In genomic region chr7:109082269-109083112, GRCm38 (mm10) we compare ENCODE assay signal across 8 mouse cellular contexts. TPM values are rescaled to one million over a fixed set of nuclear protein-coding genes. Genes with fewer than 3 reads are reported as not detected.
DNase-seq lines count a peak whose midpoint lies in the region; ATAC-seq lines count a peak whose summit lies in the region.

No protein-coding gene starts in this region.

- no peaks in the 10 kb centered on the region for H3K9me3 ChIP-seq in embryonic facial prominence, embryonic 13.5 days
- no peaks in the 10 kb centered on the region for H3K9me3 ChIP-seq in hindbrain, embryonic 11.5 days (ENCODE audit: control insufficient read depth, low read length)
- no peaks in the 10 kb centered on the region for H3K9me3 ChIP-seq in liver, embryonic 11.5 days (ENCODE audit: control insufficient read depth, low read length)
- H3K9me3 ChIP-seq in neural tube, embryonic 15.5 days (replicated peaks): no peaks in the 10 kb centered on the region

- DNase-seq in urinary bladder, adult 18-20 months (ENCODE audit: low spot score in 2 of 2): peak; percentile 4 to 33
- DNase-seq in urinary bladder, postnatal 4 days (ENCODE audit: low spot score in 2 of 2): no peak
- peak; percentile 46 for DNase-seq in hindbrain, embryonic 11.5 days (ENCODE audit: low spot score)
- DNase-seq in liver, embryonic 11.5 days (ENCODE audit: low spot score): peak; percentile 33
- no peak for DNase-seq in cerebellum, adult 9-10 months
- no peak for DNase-seq in left cerebral cortex, adult 8-10 months (ENCODE audit: low spot score in 2 of 2)

- ATAC-seq in embryonic facial prominence, embryonic 13.5 days (ENCODE audit: insufficient number of reproducible peaks, insufficient read depth, low FRiP score, low TSS enrichment, low read depth): no peak
- ATAC-seq in hindbrain, embryonic 11.5 days (ENCODE audit: low FRiP score): peak; percentile 53; the same call in 1 of the 2 replicates
- peak; percentile 41 for ATAC-seq in liver, embryonic 11.5 days (replicated peaks; ENCODE audit: low FRiP score)
- peak; percentile 45; the same call in 1 of the 2 replicates for ATAC-seq in neural tube, embryonic 15.5 days (ENCODE audit: low FRiP score)

- peak overlapping the region; percentile 51; the same call in 1 of the 2 replicates for H3K9ac ChIP-seq in embryonic facial prominence, embryonic 13.5 days
- H3K9ac ChIP-seq in hindbrain, embryonic 11.5 days (ENCODE audit: low read depth, low read length): peak overlapping the region; percentile 71
- H3K9ac ChIP-seq in liver, embryonic 11.5 days (ENCODE audit: low read depth, low read length): peak overlapping the region; percentile 38; the same call in 1 of the 2 replicates
- H3K9ac ChIP-seq in neural tube, embryonic 15.5 days (replicated peaks): peak overlapping the region; percentile 77

- H3K4me1 ChIP-seq in embryonic facial prominence, embryonic 13.5 days: peaks cover 8% of the 10 kb centered on the region
- H3K4me1 ChIP-seq in hindbrain, embryonic 11.5 days (replicated peaks; ENCODE audit: control insufficient read depth, insufficient read depth, low read length): no peaks in the 10 kb centered on the region
- H3K4me1 ChIP-seq in liver, embryonic 11.5 days (replicated peaks; ENCODE audit: control insufficient read depth, insufficient read depth, low read length): no peaks in the 10 kb centered on the region; the same call in 1 of the 2 replicates
- peaks cover 20% of the 10 kb centered on the region for H3K4me1 ChIP-seq in neural tube, embryonic 15.5 days

- H3K36me3 ChIP-seq in embryonic facial prominence, embryonic 13.5 days: no peaks in the 10 kb centered on the region
- no peaks in the 10 kb centered on the region for H3K36me3 ChIP-seq in hindbrain, embryonic 11.5 days (ENCODE audit: control insufficient read depth, insufficient read depth, low read length)
- H3K36me3 ChIP-seq in liver, embryonic 11.5 days (ENCODE audit: control insufficient read depth, insufficient read depth, low read length): no peaks in the 10 kb centered on the region
- no peaks in the 10 kb centered on the region for H3K36me3 ChIP-seq in neural tube, embryonic 15.5 days

- peaks cover 27% of the 10 kb centered on the region for H3K27me3 ChIP-seq in embryonic facial prominence, embryonic 13.5 days
- no peaks in the 10 kb centered on the region for H3K27me3 ChIP-seq in hindbrain, embryonic 11.5 days (ENCODE audit: control insufficient read depth, insufficient read depth, low read length)
- H3K27me3 ChIP-seq in liver, embryonic 11.5 days (replicated peaks; ENCODE audit: control insufficient read depth, insufficient read depth, low read length): peaks cover 13% of the 10 kb centered on the region
- H3K27me3 ChIP-seq in neural tube, embryonic 15.5 days (replicated peaks): peaks cover 5% of the 10 kb centered on the region; the same call in 1 of the 2 replicates

- no peak overlapping the region for H3K27ac ChIP-seq in embryonic facial prominence, embryonic 13.5 days
- no peak overlapping the region for H3K27ac ChIP-seq in hindbrain, embryonic 11.5 days (ENCODE audit: low read depth, low read length)
- H3K27ac ChIP-seq in liver, embryonic 11.5 days (ENCODE audit: low read depth, low read length): no peak overlapping the region
- H3K27ac ChIP-seq in neural tube, embryonic 15.5 days (replicated peaks): peak overlapping the region; percentile 70

- H3K4me2 ChIP-seq in embryonic facial prominence, embryonic 13.5 days: peak overlapping the region; percentile 71
- peak overlapping the region; percentile 35 for H3K4me2 ChIP-seq in hindbrain, embryonic 11.5 days (replicated peaks; ENCODE audit: low read depth, low read length)
- H3K4me2 ChIP-seq in liver, embryonic 11.5 days: peak overlapping the region; percentile 80
- H3K4me2 ChIP-seq in neural tube, embryonic 15.5 days: peak overlapping the region; percentile 74

- peak overlapping the region; percentile 53 for H3K4me3 ChIP-seq in embryonic facial prominence, embryonic 13.5 days
- peak overlapping the region; percentile 62 for H3K4me3 ChIP-seq in hindbrain, embryonic 11.5 days (ENCODE audit: low read depth, low read length)
- peak overlapping the region; percentile 62 for H3K4me3 ChIP-seq in liver, embryonic 11.5 days (ENCODE audit: low read depth, low read length)
- peak overlapping the region; percentile 85 for H3K4me3 ChIP-seq in neural tube, embryonic 15.5 days (replicated peaks)

- WGBS in embryonic facial prominence, embryonic 13.5 days: 15% methylated on average over 12 of the region's 12 CpGs
- WGBS in hindbrain, embryonic 11.5 days: 24% methylated on average over 12 of the region's 12 CpGs
- WGBS in liver, embryonic 11.5 days: 22% methylated on average over 12 of the region's 12 CpGs
- 20% methylated on average over 12 of the region's 12 CpGs for WGBS in neural tube, embryonic 15.5 days

RNA-seq across cellular contexts. Expression of gene Ric3, which starts 0.6 kb away (rescaled TPM):
- polyA plus RNA-seq in embryonic facial prominence, embryonic 13.5 days (2015; fragmentation: Nextera tagmentation; extraction: Ambion mirVana): 4.0 and 5.2 TPM in 2 replicates
- polyA plus RNA-seq in hindbrain, embryonic 11.5 days (2014; fragmentation: Nextera tagmentation; extraction: Ambion mirVana): 20.0 and 20.4 TPM in 2 replicates
- polyA plus RNA-seq in liver, embryonic 11.5 days (2014; fragmentation: Nextera tagmentation; extraction: Ambion mirVana): 1.3 and 2.2 TPM in 2 replicates
- polyA plus RNA-seq in neural tube, embryonic 15.5 days (2015; fragmentation: Nextera tagmentation; extraction: Ambion mirVana): 27.9 and 35.2 TPM in 2 replicates
- 10 to 100 TPM; 66.2 to 71.1 (median 68.6) TPM for total RNA-seq in left cerebral cortex, adult 8-10 months (2022)

Comparison
In these comparisons a context has a peak if more than half of its experiments do, and no peak if none do; other contexts are left out.
1. DNase-seq: peak in urinary bladder, adult 18-20 months (2 of 2), hindbrain, embryonic 11.5 days (single experiment) and liver, embryonic 11.5 days (single experiment); none in urinary bladder, postnatal 4 days (0 of 2), cerebellum, adult 9-10 months (single experiment) and left cerebral cortex, adult 8-10 months (0 of 2).
2. Peak in every context shown above with its lines, with median percentiles within 50 percentile points of each other: H3K4me2 ChIP-seq, H3K4me3 ChIP-seq and H3K9ac ChIP-seq.